Mouse (Mus musculus): ENCODE measurements at regions not wholly inside any gene's neighbourhood (a gene's known extent, or its start where the extent isn't known, plus 50 kb on each side); places are given as distances from the start of the nearest gene placed in this dataset.
"Not testable (repeated sequence)": the region's sequence is repeated elsewhere in the genome, so short reads cannot be mapped to it uniquely, and the experiment has no call there.

DNA sequence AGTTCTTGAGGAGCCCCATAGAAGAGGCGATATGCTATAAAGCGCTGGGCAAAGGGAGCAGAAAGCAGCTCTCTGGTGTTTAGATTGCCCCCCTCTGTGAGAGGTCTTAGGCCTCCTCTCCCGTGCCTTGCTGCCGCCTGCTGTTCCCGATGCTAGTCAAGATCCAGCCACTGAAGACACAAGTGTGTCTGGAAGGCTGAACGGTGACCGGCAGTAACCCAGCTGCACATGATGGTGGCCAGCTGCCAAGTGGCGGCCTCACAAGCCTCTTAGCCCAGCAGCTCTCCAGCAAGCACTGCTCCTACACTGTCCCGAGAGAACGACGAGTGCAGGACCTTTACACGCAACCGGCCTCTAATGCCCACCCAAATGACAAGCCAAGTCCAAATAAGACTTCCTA, 104.1 kb upstream of the Abca1 start:
- no peak for DNase-seq (ENCODE audit: low read depth, low spot score)

DNA sequence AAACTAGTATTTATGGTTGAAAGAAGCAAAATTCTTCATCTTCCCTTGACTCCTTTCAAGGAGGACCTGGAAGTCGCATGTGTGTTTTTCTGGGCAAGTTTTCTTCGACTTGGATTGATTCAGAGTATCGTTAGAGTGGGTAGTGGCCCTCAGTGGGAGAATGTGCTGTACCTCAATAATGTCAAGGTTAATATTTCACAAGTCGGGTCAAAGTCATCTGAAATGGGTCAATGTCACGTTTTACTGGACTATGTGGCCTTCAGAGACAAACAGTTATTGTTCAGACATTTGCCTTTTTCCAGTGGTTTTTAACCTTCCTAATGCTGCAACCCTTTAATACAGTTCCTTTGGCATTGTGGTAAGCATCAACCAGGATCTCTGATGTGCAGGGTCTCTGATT, 102.8 kb upstream of the Abca1 start:
- no peak for DNase-seq (ENCODE audit: low read depth, low spot score)

DNA sequence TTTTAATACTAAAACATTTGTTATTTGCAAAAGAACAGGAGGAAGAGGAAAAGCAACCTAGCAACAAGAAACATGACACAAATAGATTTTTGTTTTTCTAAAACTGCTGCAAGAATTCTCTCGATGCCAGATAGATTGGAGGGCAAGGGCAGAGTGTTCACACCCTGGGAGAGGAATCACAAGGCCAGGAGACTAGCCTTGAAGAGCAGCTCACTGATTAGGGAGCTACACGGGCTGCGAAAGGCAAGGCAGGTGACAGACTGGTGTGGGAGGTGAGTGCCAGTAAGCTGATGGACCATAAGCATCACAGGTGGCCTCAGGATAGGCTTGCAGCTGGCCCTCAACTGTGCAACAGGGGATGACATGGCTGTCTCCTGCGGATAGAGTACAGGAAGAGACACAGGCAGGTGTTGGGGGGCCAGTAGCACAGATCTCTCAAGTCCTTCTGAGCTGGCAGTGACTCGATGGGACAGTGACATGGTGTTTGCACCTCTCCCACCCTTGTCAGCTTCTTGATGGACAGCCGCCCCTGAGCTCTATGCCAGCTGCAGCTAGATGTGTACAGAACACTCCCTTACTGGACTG, 102.0 kb upstream of the Abca1 start:
- DNase-seq (ENCODE audit: low read depth, low spot score) = no peak

DNA sequence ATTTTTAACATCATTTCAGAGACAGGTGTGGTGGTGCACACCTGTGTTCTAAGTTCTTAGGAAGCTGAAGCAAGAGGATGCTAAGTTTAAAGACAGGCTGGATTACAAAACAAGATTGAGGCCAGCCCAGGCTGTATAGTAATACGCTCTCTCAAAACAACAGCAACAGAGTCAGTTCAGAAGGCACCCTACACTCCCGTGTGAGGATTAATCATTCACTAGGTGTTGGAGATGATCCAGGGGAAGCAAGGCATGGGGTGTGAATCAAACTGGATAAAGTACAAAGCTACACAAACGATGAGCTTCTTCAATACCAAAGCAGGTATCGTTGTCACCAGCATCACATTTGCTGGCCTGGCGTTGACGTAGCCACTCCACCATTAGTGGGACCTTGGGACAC, 99.3 kb upstream of the Abca1 start:
- DNase-seq (ENCODE audit: low read depth, low spot score) = no peak

DNA sequence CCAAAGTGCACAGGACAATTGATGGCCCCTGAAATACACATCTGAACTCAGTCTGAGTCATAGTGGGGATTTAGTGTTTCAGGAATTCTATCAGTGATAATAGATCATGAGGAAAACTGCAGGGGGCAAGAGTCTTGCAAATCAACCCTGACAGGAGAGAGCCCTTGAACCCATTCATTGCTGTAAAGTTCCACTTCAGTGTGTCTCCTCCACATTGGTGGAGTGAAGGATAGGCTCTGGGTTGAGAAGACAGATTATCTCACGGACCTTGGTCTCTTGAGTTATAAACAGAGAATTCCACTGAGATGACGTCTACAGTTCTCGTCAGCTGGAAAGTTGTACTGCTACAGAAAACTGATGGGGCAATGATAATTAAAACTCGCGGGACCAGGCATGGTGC, 97.3 kb upstream of the Abca1 start:
- DNase-seq (ENCODE audit: low read depth, low spot score) = no peak

DNA sequence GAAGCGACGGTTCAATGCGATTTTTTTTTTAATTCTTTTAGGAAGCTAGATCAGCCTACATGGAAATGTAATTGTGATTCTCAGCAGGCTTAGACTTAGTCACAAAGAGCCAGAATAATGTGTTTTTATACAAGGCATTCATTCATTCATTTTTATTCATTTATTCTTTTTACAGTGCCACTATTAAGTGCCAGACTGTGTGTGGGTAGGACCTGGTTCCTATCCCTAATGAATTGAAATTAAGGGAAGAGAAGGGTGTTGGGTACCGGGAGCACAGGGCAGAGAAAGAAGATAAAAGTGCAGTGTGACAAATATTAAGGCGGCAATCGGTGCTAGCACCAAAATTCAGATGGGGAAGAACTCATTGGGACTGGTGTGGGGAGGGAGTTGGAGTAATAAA, 94.8 kb upstream of the Abca1 start:
- no peak for DNase-seq (ENCODE audit: low read depth, low spot score)

DNA sequence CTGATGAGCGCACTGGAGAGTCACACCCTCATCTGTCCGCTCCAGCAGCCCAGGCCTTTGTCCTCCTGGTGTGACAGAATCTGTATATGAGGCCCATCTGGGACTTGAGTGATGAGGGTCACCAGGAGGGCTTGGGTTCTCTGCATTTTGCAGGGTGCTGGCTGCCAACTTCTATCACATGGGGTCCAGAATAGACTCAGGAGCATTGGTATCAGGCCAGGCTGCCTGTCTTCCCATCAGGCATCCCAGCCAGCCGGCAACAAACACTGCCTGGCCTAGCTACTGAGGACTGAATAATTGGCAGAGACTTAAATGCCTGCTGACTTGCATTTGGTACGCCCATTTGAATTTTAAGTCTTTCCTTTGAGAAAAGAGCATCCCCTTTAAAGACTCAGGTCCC, 94.0 kb upstream of the Abca1 start:
- DNase-seq (ENCODE audit: low read depth, low spot score) = no peak

DNA sequence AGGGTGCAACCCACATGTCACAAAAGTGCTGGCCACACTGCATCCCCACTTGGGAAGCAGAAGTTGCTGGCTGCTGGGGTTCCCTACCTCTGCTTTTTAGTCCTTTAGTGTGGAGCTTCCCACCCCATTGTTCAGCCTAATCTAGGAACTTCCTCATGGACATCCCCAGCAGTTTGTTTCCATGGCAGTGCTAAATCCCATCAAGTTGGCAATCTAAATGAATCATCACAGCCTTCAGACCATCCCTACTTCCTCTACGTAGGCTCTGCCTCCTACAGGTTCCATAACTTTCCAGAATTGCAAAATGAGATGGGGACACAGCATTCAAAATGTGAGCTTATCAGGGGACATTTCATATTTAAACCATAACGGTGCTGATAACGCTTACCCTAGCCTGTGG, 90.6 kb upstream of the Abca1 start:
- no peak for DNase-seq (ENCODE audit: low read depth, low spot score)

DNA sequence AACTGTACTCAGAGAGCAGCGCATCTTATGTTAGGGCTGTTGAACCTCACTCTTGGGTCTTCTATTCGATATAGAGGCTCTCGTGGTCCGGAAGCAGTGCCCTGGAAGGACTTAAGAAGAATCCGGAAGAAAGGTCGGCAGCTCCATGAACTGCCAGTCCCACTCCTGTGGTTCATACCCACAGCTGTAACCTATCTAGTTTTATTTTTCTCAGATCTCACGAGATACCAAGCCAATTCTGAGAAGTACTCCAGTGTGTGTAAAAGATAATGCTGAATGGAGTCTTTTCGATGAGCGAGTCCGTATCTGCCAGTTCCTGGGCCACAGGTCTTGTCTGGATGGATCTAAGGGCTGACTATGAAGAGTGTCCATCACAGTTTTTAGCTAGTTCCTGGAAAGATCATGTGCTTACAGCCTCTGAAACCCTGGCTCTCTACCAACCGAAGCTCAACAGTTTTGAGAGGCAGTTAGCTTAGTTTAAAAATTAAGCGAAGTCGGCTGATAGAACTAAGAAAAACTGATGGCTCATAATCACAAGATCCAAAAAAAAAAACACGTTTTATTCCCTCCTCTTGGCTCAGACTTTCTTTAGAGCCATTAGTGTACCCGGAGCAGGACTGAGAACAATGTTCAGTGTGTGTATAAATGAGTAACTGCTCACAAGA, 86.5 kb upstream of the Abca1 start:
- DNase-seq (ENCODE audit: low read depth, low spot score) = no peak

DNA sequence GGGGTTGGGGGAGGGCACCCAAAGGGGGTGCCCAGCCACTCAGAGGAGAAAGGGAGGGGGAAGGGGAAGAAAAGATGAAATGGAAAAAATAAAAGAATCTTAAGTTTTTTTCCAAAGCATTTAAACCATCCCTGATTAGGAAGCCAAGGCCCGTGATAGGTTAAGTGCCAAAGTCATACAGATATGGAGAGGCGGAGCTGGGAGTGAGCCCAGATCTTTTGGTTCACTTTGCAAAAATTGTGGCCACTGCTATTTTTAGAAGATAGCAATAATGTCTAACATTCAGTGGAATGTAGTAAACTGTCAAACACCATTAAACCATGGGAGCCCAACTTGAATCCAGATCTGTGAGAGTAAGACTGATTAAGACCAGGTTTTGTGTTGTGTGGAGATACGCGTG, 85.9 kb upstream of the Abca1 start:
- DNase-seq (ENCODE audit: low read depth, low spot score) = no peak

DNA sequence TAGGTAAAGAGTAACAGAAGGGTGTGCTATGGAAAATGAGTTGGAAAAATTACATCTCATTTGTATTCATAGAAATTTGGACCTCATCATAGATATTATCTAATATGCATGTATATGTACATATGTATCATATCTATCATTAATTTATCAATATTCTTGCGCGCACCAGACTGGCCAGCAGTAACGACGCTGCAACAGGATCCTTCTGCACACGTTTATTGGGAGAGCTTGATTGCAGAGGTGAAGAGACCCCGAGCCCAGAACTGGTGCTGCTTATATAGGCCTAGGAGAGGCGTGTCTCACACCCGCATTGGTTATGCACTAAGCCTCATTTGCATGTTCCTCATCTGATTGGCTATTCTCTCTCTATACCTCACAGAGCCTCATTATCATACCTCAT, 83.8 kb upstream of the Abca1 start:
- DNase-seq (ENCODE audit: low read depth, low spot score) = not testable (repeated sequence)

DNA sequence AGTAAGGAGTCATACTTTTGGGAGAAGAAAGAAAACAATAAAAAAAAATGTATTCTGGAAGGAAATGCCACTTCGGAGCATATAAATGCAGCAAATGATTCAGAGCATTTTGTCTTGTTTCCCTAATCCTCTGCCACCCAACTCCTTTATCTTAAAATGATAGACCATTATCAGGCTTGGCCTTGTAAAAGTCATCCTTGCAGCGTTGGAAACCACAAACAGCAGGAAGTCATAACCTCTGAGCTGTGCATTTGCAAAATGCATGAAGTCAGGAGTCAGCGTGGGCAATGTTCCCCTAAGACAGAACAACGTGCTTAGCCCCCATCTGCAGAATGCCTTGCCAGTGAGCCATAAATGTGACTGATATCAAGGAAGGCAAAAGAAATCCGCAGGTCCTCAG, 80.2 kb upstream of the Abca1 start:
- DNase-seq (ENCODE audit: low read depth, low spot score) = no peak

DNA sequence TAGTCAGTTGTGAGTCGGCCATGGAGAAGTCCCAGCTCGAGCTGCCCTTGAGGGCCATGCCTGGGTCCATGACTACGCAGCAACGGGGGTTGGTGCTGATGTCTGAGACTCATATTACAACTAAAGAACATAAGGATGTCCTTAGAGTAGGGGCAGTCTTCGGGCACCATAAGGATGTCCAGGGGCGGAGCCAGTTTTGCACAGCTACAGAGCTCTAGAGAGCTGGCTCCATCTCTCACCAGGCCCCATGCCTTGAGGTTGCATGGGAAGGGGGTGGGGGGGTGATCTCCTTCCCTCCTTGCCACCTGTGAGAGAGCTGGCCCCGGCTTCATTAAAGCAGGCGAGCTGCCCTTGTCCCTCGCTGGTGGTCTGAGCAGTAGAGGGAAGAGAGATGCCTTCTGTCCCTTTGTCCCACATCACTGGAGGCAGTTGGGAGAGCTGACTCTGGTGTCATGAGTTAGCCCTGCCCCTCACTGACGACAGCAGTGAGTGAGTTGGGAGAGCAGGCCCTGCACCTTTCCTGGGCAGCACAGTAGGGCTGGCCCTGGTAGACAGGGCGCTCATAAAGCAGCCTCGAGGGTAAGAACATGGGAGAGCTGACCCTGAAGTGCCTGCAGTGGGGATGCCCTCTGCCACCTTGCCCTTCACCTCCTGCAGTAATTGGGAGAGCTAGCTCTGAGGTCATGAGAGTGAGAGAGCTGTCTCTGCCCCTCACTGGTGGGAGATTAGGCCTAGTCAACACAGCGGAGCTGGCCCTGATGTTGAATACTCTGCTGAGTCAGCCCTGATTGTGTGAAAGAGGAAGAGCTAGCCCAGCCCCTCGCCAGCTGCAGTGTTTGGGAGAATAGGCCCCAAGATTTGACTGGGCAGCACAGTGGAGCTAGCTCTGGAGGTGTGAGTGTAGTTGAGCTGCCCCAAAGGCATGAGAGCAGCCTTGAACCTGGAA, 78.9 kb upstream of the Abca1 start:
- no peak for DNase-seq (ENCODE audit: low read depth, low spot score)

DNA sequence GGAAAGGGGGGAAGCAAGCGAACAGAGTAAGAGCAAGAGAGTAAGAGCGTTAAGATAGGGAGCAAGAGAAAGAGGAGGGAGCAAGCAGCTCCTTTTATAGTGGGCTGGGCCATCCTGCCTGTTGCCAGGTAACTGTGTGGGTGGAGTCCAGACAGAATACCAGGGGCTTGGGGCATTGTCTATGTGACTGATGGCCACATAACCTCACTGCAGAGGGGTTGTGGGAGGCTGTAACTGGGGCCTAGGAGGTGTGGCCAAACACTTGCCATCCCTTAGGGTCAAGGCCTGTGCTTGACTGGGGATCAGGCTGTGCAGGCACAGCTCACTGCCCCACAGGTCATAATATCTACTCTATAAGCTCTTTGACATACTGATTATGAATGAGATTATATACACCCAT, 76.2 kb upstream of the Abca1 start:
- DNase-seq (ENCODE audit: low read depth, low spot score) = no peak

DNA sequence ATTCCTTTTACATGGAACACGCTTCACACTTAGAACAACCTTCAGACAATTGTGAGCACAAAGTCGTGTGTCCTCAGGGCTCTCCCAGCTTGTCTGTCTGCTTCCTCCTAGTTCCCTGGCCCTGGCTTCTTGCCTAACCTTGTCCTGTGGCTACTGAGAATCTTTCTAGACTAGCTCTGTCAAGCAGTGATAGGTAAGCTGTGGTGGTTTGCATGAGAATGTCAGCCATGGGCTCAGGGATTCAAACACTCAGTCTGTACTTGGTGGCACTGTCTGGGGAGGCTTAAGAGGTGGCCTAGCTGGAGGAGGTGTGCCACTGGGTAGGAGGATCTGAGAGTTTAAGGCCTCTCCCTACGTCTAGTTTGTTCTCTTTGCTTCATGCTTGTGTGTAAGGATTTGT, 72.7 kb upstream of the Abca1 start:
- DNase-seq (ENCODE audit: low read depth, low spot score) = no peak

DNA sequence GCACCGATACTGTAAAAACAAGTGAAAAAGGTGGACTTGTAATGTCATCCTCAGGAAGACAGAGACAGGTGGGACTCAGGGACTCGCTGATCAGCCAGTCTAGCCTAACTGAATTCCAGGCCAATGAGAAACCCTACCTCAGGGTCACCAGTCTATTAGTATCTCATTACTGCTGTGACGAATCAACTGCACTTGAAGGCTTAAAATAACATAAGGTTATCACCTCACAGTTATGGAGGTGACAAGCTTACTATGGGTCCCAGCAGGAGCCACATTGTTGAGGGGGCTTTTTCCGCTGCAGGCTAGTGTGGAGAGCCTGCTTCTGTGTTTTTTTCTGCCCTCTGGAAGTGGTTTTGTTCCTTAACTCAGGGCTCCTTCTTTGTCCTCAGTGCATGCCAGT, 72.2 kb upstream of the Abca1 start:
- DNase-seq (ENCODE audit: low read depth, low spot score) = no peak

DNA sequence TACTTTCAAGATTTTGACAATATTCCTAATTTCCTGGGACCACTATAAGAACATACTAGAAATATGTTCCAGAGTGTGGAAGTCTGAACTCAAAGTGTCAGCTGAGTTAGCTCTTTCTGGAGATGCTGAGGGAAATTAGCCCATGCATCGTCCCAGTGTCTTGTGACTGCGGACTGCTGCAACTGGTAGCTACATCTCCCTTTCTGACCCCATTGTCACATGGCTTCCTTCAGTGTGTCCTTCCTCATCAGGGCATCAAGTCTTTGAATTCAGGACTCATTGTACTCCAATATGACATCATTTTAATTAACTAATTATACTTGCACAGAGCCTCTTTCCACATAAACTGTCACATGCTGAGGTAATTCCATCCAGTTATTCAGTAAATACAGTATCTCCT, 71.4 kb upstream of the Abca1 start:
- no peak for DNase-seq (ENCODE audit: low read depth, low spot score)

DNA sequence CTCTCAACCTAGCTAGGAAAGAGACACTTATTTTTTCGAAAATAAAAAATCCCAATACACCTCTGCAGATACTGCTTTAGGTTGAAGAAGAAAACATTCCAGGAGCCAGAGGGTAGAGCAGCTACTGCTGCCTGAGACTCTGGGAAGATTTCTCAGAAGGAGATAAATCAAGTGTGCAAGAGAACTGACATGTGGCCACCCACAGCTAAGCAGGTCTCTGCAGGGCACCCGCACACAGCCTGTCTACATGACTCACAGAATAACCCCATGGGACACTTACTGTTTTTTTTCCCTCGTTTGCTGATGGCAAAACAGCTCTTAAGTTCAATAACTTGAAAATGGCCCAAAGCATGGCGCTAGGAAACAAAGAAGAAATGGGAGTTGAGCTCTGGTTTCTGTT, 68.7 kb upstream of the Abca1 start:
- no peak for DNase-seq (ENCODE audit: low read depth, low spot score)

DNA sequence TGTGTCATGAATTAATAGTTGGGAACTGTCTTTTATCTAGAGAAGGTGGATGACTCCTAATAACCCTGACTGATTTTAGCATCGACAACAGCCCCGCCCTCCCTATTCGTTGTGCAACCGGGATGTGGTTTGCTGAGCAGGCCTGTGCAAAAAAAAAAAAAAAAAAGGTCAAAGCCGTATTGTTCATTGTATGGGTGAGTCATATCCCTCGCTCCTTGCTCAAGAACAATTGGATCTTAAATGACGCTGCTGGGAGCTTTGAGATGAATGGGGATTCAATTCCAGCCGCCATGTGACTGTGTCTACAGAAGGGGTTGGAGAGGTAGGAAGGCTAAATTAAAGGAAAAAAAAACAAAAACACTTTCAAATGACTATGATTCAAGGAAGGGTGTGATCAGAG, 68.1 kb upstream of the Abca1 start:
- no peak for DNase-seq (ENCODE audit: low read depth, low spot score)

DNA sequence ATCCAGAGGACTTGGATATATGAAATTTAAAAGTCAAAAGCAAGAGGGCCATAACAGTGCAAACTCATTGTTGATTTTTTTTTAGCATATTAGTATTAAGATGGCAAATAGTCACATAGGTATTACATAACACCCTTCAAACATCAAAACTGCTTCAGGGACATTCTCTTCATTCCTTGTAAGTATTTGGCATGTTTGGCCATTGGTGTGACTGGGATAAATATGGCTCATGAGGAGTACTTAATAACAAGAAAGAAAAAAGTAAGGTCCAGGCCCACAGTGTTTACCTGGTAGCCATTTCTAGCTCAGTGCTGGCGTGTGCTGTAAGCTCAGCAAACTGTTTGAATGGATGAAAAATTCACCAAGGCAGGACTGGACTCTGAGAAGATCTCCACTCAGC, 67.4 kb upstream of the Abca1 start:
- no peak for DNase-seq (ENCODE audit: low read depth, low spot score)

DNA sequence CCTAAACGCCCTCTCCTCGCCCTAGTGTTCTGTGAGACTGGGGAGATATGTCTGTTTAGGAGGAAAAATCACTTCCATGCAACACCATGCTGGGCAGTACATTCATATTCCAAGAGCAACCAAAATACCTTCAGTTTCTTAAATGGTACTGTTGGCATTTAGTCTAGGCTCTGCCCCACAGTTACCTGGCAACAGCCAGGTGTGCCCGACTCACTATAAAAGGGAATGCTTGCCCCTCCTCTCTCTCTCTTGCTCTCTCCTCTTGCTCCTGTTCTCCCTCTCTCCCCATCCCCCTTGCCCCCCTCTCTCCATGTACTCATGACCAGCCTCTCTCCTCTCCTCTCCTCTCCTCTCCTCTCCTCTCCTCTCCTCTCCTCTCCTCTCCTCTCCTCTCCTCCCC, 66.7 kb upstream of the Abca1 start:
- DNase-seq (ENCODE audit: low read depth, low spot score) = no peak

DNA sequence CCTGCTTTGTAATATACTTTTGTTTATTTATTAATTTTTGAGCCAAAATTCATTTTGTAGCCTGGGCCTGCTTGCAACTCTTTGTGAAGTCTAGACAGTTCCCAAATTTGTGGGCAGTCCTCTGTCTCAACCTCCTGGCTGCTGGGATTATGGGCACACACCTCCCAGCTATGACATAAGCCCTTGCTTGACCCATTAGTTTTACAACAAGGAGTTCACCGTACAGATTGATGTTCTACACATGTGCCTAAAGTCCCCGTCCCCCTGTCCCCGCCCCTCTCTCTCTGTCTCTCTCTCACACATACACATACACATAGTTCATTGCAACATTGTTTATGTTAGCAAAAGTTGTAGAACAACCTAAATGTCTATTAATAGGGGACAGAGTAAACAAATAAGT, 63.7 kb upstream of the Abca1 start:
- no peak for DNase-seq (ENCODE audit: low read depth, low spot score)

DNA sequence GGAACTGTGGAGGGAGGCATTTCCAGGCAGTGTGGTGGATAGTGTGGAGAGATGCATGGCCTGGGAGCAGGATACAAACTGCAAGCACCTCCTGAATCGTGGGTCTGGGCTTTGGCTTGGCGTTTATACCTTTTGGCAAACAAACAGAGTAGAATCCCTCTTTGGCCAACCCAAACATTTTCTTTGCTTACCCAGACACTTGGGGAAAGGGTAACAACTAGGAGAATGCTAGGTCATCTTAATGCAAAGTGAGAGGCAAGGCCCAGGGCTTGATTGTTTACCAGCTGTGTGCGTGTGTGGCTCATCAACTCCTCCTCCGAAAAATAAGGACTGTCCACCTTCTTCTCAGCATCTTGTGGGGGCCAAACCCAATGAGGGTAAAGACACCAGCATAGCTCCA, 61.1 kb upstream of the Abca1 start:
- DNase-seq (ENCODE audit: low read depth, low spot score) = no peak
